Mouse (Mus musculus): ENCODE measurements around the gene Ppp2r1b.

The Ppp2r1b gene

GRCm38 (mm10) chr9:50873210-50873609 is 28.1 kb downstream of the Ppp2r1b start:
- no peak for DNase-seq

GRCm38 (mm10) chr9:50874031-50874430 is 28.9 kb downstream of the Ppp2r1b start:
- DNase-seq = no peak

GRCm38 (mm10) chr9:50875470-50875869 is 30.4 kb downstream of the Ppp2r1b start:
- DNase-seq = no peak

- DNase-seq = no peak
Observed at GRCm38 (mm10) chr9:50876287-50876686, 31.2 kb downstream of the Ppp2r1b start.

- DNase-seq = no peak
Observed at GRCm38 (mm10) chr9:50877431-50877830, 32.3 kb downstream of the Ppp2r1b start.

- no peak for DNase-seq
Observed at GRCm38 (mm10) chr9:50882183-50882582, 37.1 kb downstream of the Ppp2r1b start.

DNA sequence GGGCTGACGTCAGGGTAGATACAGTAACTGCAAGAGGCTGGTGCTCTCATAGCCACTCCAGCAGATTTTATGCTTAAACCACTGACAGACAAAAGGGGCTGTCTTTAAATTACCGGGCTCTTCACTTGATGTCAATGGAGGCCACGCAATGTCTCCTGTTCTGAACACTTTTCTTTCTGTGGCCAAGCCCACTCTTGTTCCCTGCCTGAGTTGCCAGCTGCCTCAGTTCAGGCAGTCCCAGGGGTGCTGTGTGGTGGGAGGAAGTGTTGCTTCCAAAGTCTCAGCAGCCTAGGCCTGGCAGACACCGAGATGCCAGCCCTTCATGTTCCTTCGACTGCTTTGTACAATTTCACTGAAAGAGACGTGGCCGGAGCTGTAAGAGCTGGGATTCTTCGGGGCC is 39.0 kb downstream of the Ppp2r1b start:
- no peak for DNase-seq

GRCm38 (mm10) chr9:50884741-50885599 is 39.9 kb downstream of the Ppp2r1b start:
- DNase-seq = no peak

- DNase-seq = no peak
Observed at GRCm38 (mm10) chr9:50885600-50885987, 40.5 kb downstream of the Ppp2r1b start.

DNA sequence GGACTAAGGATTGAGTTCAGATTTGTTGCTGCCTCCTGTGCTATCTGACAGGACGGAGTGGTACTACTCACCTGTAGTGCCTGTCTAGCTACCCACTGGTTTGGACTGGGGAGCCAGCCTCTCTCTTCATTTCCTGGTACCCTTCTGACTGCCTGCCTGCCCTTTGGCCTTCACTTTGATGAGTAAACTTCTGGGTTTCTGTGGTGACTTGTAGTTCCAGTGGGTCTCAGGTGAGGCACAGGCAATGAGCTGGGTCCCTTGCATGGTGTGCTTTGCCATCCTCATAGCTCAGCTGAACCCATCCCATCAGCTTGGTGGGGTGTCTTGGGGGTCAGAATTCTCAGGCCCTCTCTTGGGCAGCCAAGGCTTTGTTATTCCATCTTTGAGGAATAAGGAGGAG is 41.8 kb downstream of the Ppp2r1b start:
- DNase-seq = no peak

- no peak for DNase-seq
Observed at GRCm38 (mm10) chr9:50887351-50887750, 42.2 kb downstream of the Ppp2r1b start.

DNA sequence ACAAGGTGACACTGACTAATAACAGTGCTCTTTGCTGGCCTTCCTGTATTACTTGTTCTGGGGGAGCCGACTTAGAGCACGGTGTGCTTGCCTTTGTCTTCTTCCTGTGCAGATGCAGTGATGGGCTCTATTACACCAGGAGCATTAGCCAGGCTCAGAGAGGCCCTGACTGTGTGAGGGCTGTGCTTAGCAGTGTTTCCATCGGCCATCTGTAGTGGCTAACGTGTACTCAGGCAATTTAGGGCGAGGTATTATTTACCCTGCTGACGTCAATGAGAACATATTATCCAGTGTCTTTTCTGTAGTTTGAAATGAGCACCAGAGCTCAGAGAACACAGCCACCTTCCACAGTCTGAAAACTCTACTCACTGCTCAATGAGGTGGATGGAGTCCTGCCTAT is 44.1 kb downstream of the Ppp2r1b start:
- no peak for DNase-seq

GRCm38 (mm10) chr9:50889964-50890363 is 44.9 kb downstream of the Ppp2r1b start:
- no peak for DNase-seq

DNA sequence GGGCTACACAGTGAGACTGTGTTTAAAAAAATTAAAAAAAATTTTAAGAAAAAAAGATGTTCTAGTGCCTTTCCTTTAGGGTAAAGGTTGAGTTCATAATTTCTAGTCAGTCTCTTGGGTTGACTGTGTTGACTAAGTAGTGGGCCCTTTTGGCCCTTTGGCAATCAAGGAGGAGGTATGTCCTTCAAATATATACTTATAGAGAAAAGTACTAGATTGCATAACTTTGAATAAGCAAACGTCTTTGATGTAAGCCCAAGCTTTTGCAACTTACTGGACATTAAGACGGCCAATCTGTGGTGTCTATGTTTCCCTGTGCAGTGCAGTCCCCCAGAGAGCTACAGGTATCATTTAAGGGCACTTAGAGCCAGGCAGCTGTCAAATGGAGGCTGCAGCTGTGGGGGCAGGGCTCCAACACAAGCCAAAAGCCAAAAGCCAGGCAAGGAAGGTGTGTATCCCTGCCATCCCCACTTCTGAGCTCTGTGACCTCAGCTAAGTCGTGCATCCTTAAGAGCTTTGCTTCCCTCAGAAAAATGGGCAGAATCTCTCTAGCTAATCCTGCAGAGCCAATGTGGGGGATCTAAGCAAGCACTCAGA is 45.5 kb downstream of the Ppp2r1b start:
- no peak for DNase-seq

DNA sequence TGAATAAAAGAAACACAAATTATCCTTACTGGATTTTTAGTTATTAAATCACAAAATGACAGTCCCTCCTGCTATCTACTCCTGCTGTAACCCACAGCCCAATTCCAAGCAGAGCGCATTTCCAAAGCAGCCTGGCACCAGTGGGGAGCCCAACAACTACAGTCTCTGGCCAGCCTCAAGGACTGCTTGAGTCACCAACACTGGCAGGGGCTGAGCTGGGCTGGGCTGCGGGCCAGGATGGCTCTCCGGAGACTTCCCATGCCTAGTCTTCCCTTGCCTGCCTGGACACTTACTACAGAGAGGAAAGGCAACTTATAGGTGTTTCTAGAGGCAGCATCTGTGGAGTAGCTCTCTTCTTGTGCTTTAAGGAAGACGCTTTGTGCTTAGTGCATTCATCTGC is 48.6 kb downstream of the Ppp2r1b start:
- peak; percentile 64 for DNase-seq

GRCm38 (mm10) chr9:50900026-50900920 is 55.2 kb downstream of the Ppp2r1b start:
- no peak for DNase-seq

- no peak for DNase-seq
Observed at GRCm38 (mm10) chr9:50904196-50904847, 59.2 kb downstream of the Ppp2r1b start.

GRCm38 (mm10) chr9:50905321-50905720 is 60.2 kb downstream of the Ppp2r1b start:
- no peak for DNase-seq

GRCm38 (mm10) chr9:50911861-50912515 is 66.9 kb downstream of the Ppp2r1b start:
- no peak for DNase-seq

- DNase-seq = no peak
Observed at GRCm38 (mm10) chr9:50918131-50918530, 73.0 kb downstream of the Ppp2r1b start.

GRCm38 (mm10) chr9:50919554-50919953 is 74.5 kb downstream of the Ppp2r1b start:
- DNase-seq = no peak

Measured in right cerebral cortex, postnatal 14 days (tissue).